Mouse (Mus musculus): ENCODE results near the gene Dhx16. TPM values are rescaled to one million over a fixed set of nuclear protein-coding genes. Genes with fewer than 3 reads are reported as not detected.

The Dhx16 gene
- polyA plus RNA-seq, 1 experiment from 2014 or later: 26.6 TPM

DNA sequence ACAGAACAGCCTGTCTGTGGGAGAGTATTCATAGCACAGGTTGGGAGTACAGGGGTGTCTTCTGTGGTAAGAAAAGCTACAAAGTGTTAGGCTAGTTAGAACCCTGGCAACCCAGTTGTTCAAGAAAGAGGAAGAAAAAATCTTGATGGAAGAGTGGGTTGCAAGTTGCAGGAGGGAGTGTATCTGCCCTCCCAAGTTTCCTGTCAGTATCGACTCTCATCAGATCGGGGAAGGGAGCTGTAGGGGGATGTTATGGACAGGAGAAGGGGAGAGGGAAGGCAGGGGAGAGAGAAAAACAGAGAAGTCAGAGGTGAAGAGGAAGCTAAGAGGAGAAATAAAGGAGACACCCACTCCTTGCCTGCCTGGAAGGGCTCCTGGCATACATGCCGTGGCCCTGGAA lies 21.0 kb downstream of the Dhx16 start:
- 86% methylated on average over 3 of the region's 3 CpGs for WGBS
- H3K9me3 ChIP-seq (replicated peaks): no peaks in the 10 kb centered on the region

DNA sequence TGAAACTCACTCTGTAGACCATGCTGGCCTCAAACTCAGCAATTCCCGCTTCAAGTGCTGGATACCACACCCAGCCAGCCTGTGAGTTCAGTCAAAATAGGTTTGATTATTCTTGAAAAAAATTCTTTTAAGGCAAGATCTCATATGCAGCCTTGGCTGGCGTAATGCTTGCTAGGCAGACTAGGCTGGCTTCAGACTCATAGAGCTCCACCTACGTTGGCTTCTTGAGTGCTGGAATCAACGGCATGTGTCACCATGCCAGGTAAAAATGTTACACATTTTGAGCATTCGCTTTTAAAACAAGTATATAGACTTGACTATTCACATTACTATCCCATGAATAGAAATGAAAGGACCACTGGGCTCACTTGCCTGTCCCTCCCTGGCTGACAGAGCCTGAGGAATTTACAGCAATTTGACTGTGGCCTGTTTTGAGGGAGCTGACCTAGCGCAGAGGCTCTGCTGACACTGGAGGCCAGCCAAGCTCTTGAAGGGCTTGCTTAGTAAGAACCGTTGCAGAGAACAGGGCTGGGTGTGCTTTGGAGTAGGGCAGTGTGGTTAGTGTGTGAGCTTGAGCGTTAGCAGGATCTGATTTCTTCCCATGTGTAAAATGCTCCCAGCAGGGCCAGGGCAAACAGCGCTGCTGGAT lies 23.8 kb downstream of the Dhx16 start:
- 0 out of 2 replicates have a peak, but pooled peaks have one; percentile 33 for ATAC-seq (ENCODE audit: insufficient number of reproducible peaks, low FRiP score)
- no peaks in the 10 kb centered on the region for H3K27me3 ChIP-seq (replicated peaks)
- H3K4me3 ChIP-seq: no peak overlapping the region
- peaks cover 66% of the 10 kb centered on the region for H3K36me3 ChIP-seq
- 79% methylated on average over 9 of the region's 9 CpGs for WGBS
- H3K4me1 ChIP-seq (replicated peaks): peaks cover 12% of the 10 kb centered on the region
- no peak overlapping the region for H3K4me2 ChIP-seq
- H3K9ac ChIP-seq: no peak overlapping the region
- H3K9me3 ChIP-seq (replicated peaks): no peaks in the 10 kb centered on the region
- H3K27ac ChIP-seq (ENCODE audit: poor library complexity, severe bottlenecking): peak overlapping the region; percentile 30; the same call in 1 of the 2 replicates

More for the DNA sequence above, 21.0 kb downstream of the Dhx16 start:
- H3K4me2 ChIP-seq: no peak overlapping the region
- no peak for ATAC-seq (ENCODE audit: insufficient number of reproducible peaks, low FRiP score)
- H3K4me3 ChIP-seq: no peak overlapping the region
- no peaks in the 10 kb centered on the region for H3K27me3 ChIP-seq (replicated peaks)
- peaks cover 26% of the 10 kb centered on the region for H3K4me1 ChIP-seq (replicated peaks)
- peak overlapping the region; percentile 11; the same call in 1 of the 2 replicates for H3K9ac ChIP-seq
- no peak overlapping the region for H3K27ac ChIP-seq (ENCODE audit: poor library complexity, severe bottlenecking)
- H3K36me3 ChIP-seq: peaks cover 42% of the 10 kb centered on the region

DNA sequence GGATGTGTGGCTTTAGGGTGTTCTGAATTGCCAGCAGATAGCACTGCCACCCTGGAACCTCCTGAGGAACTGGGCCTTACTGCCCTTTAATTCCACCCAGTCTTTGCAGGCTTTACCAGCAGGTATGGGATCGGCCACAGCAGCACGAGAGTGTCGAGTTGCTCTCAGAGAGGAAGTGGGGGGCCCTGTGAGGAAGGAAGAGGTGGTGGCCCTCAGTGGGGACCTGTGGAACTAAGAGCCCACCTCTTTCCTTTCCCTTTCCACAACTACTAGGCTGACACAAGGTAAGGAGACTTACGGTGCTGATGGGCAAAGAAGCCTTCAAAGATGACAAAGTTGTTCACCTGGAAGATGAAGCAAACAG lies 24.4 kb downstream of the Dhx16 start:
- H3K36me3 ChIP-seq: peaks cover 68% of the 10 kb centered on the region
- H3K4me1 ChIP-seq (replicated peaks): peaks cover 18% of the 10 kb centered on the region
- peak overlapping the region; percentile 30; the same call in 1 of the 2 replicates for H3K27ac ChIP-seq (ENCODE audit: poor library complexity, severe bottlenecking)
- H3K4me3 ChIP-seq: no peak overlapping the region
- H3K9me3 ChIP-seq (replicated peaks): no peaks in the 10 kb centered on the region
- H3K4me2 ChIP-seq: no peak overlapping the region
- no peak overlapping the region for H3K9ac ChIP-seq
- ATAC-seq (ENCODE audit: insufficient number of reproducible peaks, low FRiP score): no peak
- 76% methylated on average over 4 of the region's 4 CpGs for WGBS
- H3K27me3 ChIP-seq (replicated peaks): no peaks in the 10 kb centered on the region

- Histone ChIP-seq H3K4me2 (no peak overlapping the region), H3K4me1 (replicated peaks) (peaks cover 26% of the 10 kb centered on the region), H3K36me3 (peaks cover 63% of the 10 kb centered on the region), H3K4me3 (no peak overlapping the region), H3K9ac (no peak overlapping the region), H3K27ac (ENCODE audit: poor library complexity, severe bottlenecking) (no peak overlapping the region), H3K9me3 (replicated peaks) (no peaks in the 10 kb centered on the region), H3K27me3 (replicated peaks) (no peaks in the 10 kb centered on the region)
- WGBS: 93% methylated on average over 1 of the region's 1 CpGs
- no peak for ATAC-seq (ENCODE audit: insufficient number of reproducible peaks, low FRiP score)
Observed at GRCm38 (mm10) chr17:35905587-35905986, 26.0 kb downstream of the Dhx16 start.

DNA sequence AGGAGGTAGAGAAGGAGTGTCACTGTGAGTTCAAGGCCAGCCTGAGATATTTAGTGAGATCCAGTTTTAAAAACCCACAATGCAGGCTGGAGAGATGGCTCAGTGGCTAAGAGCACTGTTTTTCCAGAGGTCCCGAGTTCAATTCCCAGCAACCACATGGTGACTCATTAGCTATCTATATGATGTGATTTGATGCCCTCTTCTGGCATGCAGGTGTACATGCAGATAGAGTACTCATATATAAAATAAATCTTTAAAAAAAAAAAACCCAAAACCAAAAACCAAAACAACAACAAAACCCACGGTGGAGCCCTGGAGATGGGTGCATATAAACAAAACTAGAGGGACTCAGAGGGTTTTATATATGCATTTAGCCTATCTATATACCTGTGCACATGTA lies 28.0 kb downstream of the Dhx16 start:
- Histone ChIP-seq H3K27ac (ENCODE audit: poor library complexity, severe bottlenecking) (no peak overlapping the region), H3K9me3 (replicated peaks) (no peaks in the 10 kb centered on the region), H3K27me3 (replicated peaks) (no peaks in the 10 kb centered on the region), H3K36me3 (peaks cover 69% of the 10 kb centered on the region), H3K4me2 (no peak overlapping the region), H3K4me1 (replicated peaks) (peaks cover 26% of the 10 kb centered on the region), H3K4me3 (no peak overlapping the region), H3K9ac (no peak overlapping the region)
- ATAC-seq (ENCODE audit: insufficient number of reproducible peaks, low FRiP score): no peak
- WGBS: 83% methylated on average over 2 of the region's 2 CpGs

DNA sequence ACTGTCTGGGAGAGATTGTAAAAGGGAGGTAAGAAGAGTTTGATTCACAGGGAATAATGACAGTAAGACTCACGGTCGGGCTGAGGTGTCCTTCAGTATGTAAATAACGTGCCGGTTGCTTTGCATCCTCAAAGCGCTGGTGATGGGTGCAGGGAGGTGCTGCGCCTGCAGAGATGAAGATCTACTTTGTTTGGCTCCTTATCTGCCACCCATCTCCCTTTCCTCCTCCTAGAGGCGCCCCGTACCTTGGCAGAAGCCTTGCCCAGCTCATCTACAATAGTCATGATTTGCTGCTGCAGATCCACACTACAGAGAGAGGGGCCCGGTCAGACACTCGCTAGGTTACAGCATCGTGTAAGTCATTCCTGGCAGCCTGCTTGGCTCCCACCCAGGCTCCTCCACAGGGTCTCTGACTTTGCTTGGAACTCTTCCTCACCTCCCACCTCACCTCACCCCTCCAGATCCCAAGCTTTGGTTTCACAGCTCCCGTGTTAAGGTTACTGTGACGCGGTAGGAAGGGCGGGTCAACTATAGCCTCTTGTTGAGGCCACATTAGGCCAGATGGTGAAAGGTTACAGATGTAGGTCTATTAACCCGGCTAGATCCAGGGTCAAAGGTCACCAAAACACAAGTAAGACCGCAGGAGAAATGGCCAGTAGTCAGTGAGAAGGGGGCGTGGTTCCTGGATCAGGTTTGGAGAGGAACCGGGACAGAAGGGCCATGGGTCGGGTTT lies 29.7 kb downstream of the Dhx16 start:
- 21% methylated on average over 20 of the region's 20 CpGs for WGBS
- ATAC-seq (ENCODE audit: insufficient number of reproducible peaks, low FRiP score): peak; percentile 41; the same call in 1 of the 2 replicates
- Histone ChIP-seq H3K36me3 (peaks cover 71% of the 10 kb centered on the region), H3K9me3 (replicated peaks) (no peaks in the 10 kb centered on the region), H3K4me1 (replicated peaks) (peaks cover 18% of the 10 kb centered on the region), H3K27ac (ENCODE audit: poor library complexity, severe bottlenecking) (peak overlapping the region; percentile 61), H3K27me3 (replicated peaks) (no peaks in the 10 kb centered on the region), H3K4me2 (peak overlapping the region; percentile 92), H3K9ac (peak overlapping the region; percentile 82), H3K4me3 (peak overlapping the region; percentile 68)

DNA sequence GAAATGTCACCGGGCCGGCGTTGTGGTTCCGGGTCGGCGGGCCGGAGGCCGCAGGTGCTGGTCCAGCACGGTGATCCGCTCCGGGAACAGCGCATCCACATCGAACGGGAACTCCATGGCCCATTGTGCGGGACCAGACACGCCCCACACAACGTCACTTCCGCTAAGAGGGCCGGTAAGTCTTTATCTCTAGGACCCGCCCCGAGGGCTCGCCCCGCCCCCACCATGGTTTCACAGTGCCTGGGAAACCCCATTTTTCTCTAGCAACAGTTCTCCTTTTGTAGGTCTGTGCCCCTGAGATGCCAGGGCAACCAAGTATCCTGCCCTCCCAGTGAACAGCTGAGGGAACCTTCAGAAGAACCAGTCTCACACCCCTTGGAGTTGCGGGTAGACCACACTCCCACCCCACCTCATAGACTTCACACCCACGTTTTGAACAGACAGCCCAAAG lies 30.3 kb downstream of the Dhx16 start, which contains the start of gene Atat1:
Gene Atat1, minus strand, starts transcription at position 157 of the 451 bp plus-strand sequence.
- peak; percentile 90 for ATAC-seq (ENCODE audit: insufficient number of reproducible peaks, low FRiP score)
- peak within 1 kb of the TSS; percentile 82 for H3K9ac ChIP-seq
- peak within 1 kb of the TSS; percentile 92 for H3K4me2 ChIP-seq
- peaks cover 20% of the 10 kb centered on the region for H3K4me1 ChIP-seq (replicated peaks)
- WGBS: 3% methylated on average over 25 of the region's 25 CpGs
- peak within 1 kb of the TSS; percentile 61 for H3K27ac ChIP-seq (ENCODE audit: poor library complexity, severe bottlenecking)
- no peaks in the 10 kb centered on the region for H3K27me3 ChIP-seq (replicated peaks)
- peaks cover 68% of the 10 kb centered on the region for H3K36me3 ChIP-seq
- H3K4me3 ChIP-seq: peak within 1 kb of the TSS; percentile 68
- no peaks in the 10 kb centered on the region for H3K9me3 ChIP-seq (replicated peaks)

- H3K9ac ChIP-seq: peak overlapping the region; percentile 79; the same call in 1 of the 2 replicates
Observed at GRCm38 (mm10) chr17:35914975-35915374, 35.4 kb downstream of the Dhx16 start.

GRCm38 (mm10) chr17:35915538-35916296 lies 36.1 kb downstream of the Dhx16 start:
- 0 out of 2 replicates have a peak, but pooled peaks have one; percentile 0 for ATAC-seq (ENCODE audit: insufficient number of reproducible peaks, low FRiP score)
- peaks cover 23% of the 10 kb centered on the region for H3K4me1 ChIP-seq (replicated peaks)
- WGBS: 2% methylated on average over 28 of the region's 28 CpGs
- no peaks in the 10 kb centered on the region for H3K27me3 ChIP-seq (replicated peaks)
- H3K4me3 ChIP-seq: peak overlapping the region; percentile 79
- H3K9ac ChIP-seq: peak overlapping the region; percentile 79
- H3K36me3 ChIP-seq: peaks cover 43% of the 10 kb centered on the region
- peak overlapping the region; percentile 97 for H3K27ac ChIP-seq (ENCODE audit: poor library complexity, severe bottlenecking)
- no peaks in the 10 kb centered on the region for H3K9me3 ChIP-seq (replicated peaks)
- peak overlapping the region; percentile 86 for H3K4me2 ChIP-seq

More at GRCm38 (mm10) chr17:35914975-35915374, 35.4 kb downstream of the Dhx16 start:
- 76% methylated on average over 6 of the region's 6 CpGs for WGBS
- no peak overlapping the region for H3K27ac ChIP-seq (ENCODE audit: poor library complexity, severe bottlenecking)
- peaks cover 18% of the 10 kb centered on the region for H3K4me1 ChIP-seq (replicated peaks)
- no peak for ATAC-seq (ENCODE audit: insufficient number of reproducible peaks, low FRiP score)
- peak overlapping the region; percentile 86 for H3K4me2 ChIP-seq
- H3K9me3 ChIP-seq (replicated peaks): no peaks in the 10 kb centered on the region
- H3K36me3 ChIP-seq: peaks cover 43% of the 10 kb centered on the region
- peak overlapping the region; percentile 79 for H3K4me3 ChIP-seq
- H3K27me3 ChIP-seq (replicated peaks): no peaks in the 10 kb centered on the region

- peak within 1 kb of the TSS; percentile 79 for H3K4me3 ChIP-seq
- no peaks in the 10 kb centered on the region for H3K9me3 ChIP-seq (replicated peaks)
- H3K36me3 ChIP-seq: peaks cover 35% of the 10 kb centered on the region
- H3K9ac ChIP-seq: peak within 1 kb of the TSS; percentile 99
- H3K27ac ChIP-seq (ENCODE audit: poor library complexity, severe bottlenecking): peak within 1 kb of the TSS; percentile 97
- peak within 1 kb of the TSS; percentile 96 for H3K4me2 ChIP-seq
- WGBS: under 1% methylated on average over 83 of the region's 83 CpGs
- peak; percentile 96 for ATAC-seq (ENCODE audit: insufficient number of reproducible peaks, low FRiP score)
- H3K4me1 ChIP-seq (replicated peaks): peaks cover 30% of the 10 kb centered on the region
- H3K27me3 ChIP-seq (replicated peaks): no peaks in the 10 kb centered on the region
Observed at GRCm38 (mm10) chr17:35916297-35917142, 36.9 kb downstream of the Dhx16 start, which contains the start of the genes Mrps18b and Ppp1r10. TSS of gene Mrps18b (minus strand) at chr17:35916389. TSS of gene Ppp1r10 (plus strand) at chr17:35916434.
